Mouse (Mus musculus) mouse embryonic stem cell (cell line): ENCODE data around the gene Sf3a3.

Experiments
- in situ Hi-C, 2 experiments: fragments of 300-500 bp; cut with MboI; formaldehyde crosslinking; loops; 1 replicate in 1 of 2; 3 replicates in 1 of 2; pipeline ENCODE4 v1.14.3; 2019 to 2020; ENCODE audit warnings: low sequenced_read_pairs in 2 of 2, low pct_unique_long_range_greater_than_20kb in 1 of 2, mixed read lengths in 1 of 2; ENCODE audit not compliant: unreplicated experiment in 1 of 2

The Sf3a3 gene

GRCm38 (mm10) chr4:124762858-124763452, 48.4 kb downstream of the Sf3a3 start:
- in situ Hi-C loops, result no loop called here

GRCm38 (mm10) chr4:124765802-124766565, 51.4 kb downstream of the Sf3a3 start:
- in situ Hi-C loops, result no loop called here

- in situ Hi-C loops, result no loop called here
Measured at GRCm38 (mm10) chr4:124766566-124766940, 52.0 kb downstream of the Sf3a3 start.

GRCm38 (mm10) chr4:124768963-124769591, 54.5 kb downstream of the Sf3a3 start:
- in situ Hi-C loops, result no loop called here

GRCm38 (mm10) chr4:124770624-124771023, 56.0 kb downstream of the Sf3a3 start:
- in situ Hi-C loops, result no loop called here

- in situ Hi-C loops, result no loop called here
Measured at GRCm38 (mm10) chr4:124772125-124772524, 57.5 kb downstream of the Sf3a3 start.

GRCm38 (mm10) chr4:124773449-124773848, 58.9 kb downstream of the Sf3a3 start:
- in situ Hi-C loops, result no loop called here

GRCm38 (mm10) chr4:124773995-124774394, 59.4 kb downstream of the Sf3a3 start:
- in situ Hi-C loops, result no loop called here

GRCm38 (mm10) chr4:124774429-124774828, 59.9 kb downstream of the Sf3a3 start:
- in situ Hi-C loops, result no loop called here

GRCm38 (mm10) chr4:124781361-124781760, 66.8 kb downstream of the Sf3a3 start:
- in situ Hi-C loops, result no loop called here
